Mouse (Mus musculus) liver, postnatal 0 days (tissue): Measurements from ENCODE around the gene Phyh. TPM values are rescaled to one million over a fixed set of nuclear protein-coding genes. Genes with fewer than 3 reads are reported as not detected.

Experiments used
- ATAC-seq: fragments of 200-750 bp; cut with Nextera tagmentation; 2 replicates; pipeline ENCODE4 v1.8.0; 2017; ENCODE audit warnings: mild to moderate bottlenecking, moderate library complexity
- DNase-seq: peaks from one replicate; pipeline ENCODE4 v3.0.0-alpha.2; 2016
- H3K27ac ChIP-seq: fragments of 300-500 bp; sonication (generic); 2 replicates; pipeline ENCODE4 v1.5.1; 2014; ENCODE audit warnings: antibody characterized with exemption, moderate library complexity, mild to moderate bottlenecking, low read depth
- H3K27me3 ChIP-seq: fragments of 300-500 bp; sonication (generic); 2 replicates; pipeline ENCODE4 v1.6.1; 2014; ENCODE audit warnings: low read length, control low read depth, mixed read lengths; ENCODE audit not compliant: insufficient read depth
- H3K36me3 ChIP-seq: fragments of 300-500 bp; sonication (generic); replicated peaks from 2 replicates; pipeline ENCODE4 v1.6.1; 2014; ENCODE audit warnings: mild to moderate bottlenecking, control low read depth, low read length, moderate library complexity, mixed read lengths; ENCODE audit not compliant: insufficient read depth
- H3K4me1 ChIP-seq: fragments of 300-500 bp; sonication (generic); 2 replicates; pipeline ENCODE4 v1.6.1; 2014; ENCODE audit warnings: antibody characterized with exemption, mild to moderate bottlenecking, control low read depth; ENCODE audit not compliant: insufficient read depth
- H3K4me2 ChIP-seq: fragments of 300-500 bp; sonication (generic); 2 replicates; pipeline ENCODE4 v1.6.1; 2014; ENCODE audit warnings: low read depth, mild to moderate bottlenecking, low read length, moderate library complexity, mixed read lengths
- H3K4me3 ChIP-seq: fragments of 300-500 bp; sonication (generic); 2 replicates; pipeline ENCODE4 v1.5.1; 2014; ENCODE audit warnings: low read depth, low read length
- H3K9ac ChIP-seq: fragments of 300-500 bp; sonication (generic); replicated peaks from 2 replicates; pipeline ENCODE4 v1.6.1; 2014; ENCODE audit warnings: mild to moderate bottlenecking, moderate library complexity
- H3K9me3 ChIP-seq: fragments of 300-500 bp; sonication (generic); 2 replicates; pipeline ENCODE4 v1.6.1; 2016; ENCODE audit warnings: mild to moderate bottlenecking, control low read depth, low read length, mixed read lengths
- CTCF ChIP-seq: sonication (generic); IDR thresholded peaks from 2 replicates; pipeline ENCODE4 v1.5.1; 2016; ENCODE audit warnings: antibody characterized with exemption, low read depth
- EP300 ChIP-seq: IDR thresholded peaks from 2 replicates; pipeline ENCODE4 v1.6.1; 2016; ENCODE audit warnings: antibody characterized with exemption, low read depth, mild to moderate bottlenecking
- WGBS: fragments of 180-500 bp; shearing (Covaris S2); extraction: QIAGEN DNeasy Blood & Tissue Kit; methylation state at CpG from one replicate; pipeline ENCODE4 v1.1.7; 2014; ENCODE audit not compliant: insufficient replicate concordance; 5-methylcytosine and 5-hydroxymethylcytosine counted together
- polyA plus RNA-seq: library from polyadenylated mRNA; unstranded; fragments of >200 nt; fragmentation: Nextera tagmentation; extraction: Ambion mirVana; gene quantifications from 2 replicates; pipeline ENCODE4 v1.2.1, GENCODE M21; 2015

Phyh gene
- polyA plus RNA-seq, 1 experiment from 2014 or later: 608 TPM

DNA sequence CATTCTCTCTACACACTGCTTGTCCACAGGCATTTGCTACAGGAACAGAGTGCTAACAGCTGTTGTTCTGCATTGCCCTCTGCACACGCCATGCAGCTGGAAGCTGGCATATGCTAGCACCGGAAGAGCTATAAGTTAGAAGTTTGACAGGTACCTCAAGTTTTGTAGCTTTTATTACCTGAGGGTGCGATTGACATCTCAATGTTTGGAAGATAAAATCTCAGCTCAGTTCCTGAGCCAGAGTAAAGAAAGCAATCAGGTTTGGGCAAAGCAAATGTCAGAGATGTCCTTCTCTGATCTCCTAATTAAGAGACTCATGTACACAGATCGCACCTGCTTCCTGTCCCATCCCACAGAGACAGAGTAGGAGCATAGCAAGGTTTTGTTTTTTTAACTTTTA lies 68.0 kb downstream of the Phyh start:
- WGBS: 89% methylated on average over 4 of the region's 4 CpGs
- peaks cover 17% of the 10 kb centered on the region for H3K36me3 ChIP-seq
- DNase-seq: no peak
- no peak for TF ChIP-seq EP300
- no peak overlapping the region for H3K9ac ChIP-seq
- H3K27ac ChIP-seq: no peak overlapping the region
- no peak overlapping the region for H3K4me2 ChIP-seq
- H3K4me3 ChIP-seq: no peak overlapping the region
- no peak for ATAC-seq
- H3K9me3 ChIP-seq: no peaks in the 10 kb centered on the region
- H3K4me1 ChIP-seq: 0 out of 2 replicates have a peak, but pooled peaks cover 3% of the 10 kb centered on the region
- H3K27me3 ChIP-seq: no peaks in the 10 kb centered on the region

GRCm38 (mm10) chr2:4987388-4988180 lies 68.8 kb downstream of the Phyh start:
- no peak overlapping the region for H3K4me3 ChIP-seq
- 75% methylated on average over 8 of the region's 8 CpGs for WGBS
- no peaks in the 10 kb centered on the region for H3K27me3 ChIP-seq
- H3K4me1 ChIP-seq: 0 out of 2 replicates have a peak, but pooled peaks cover 3% of the 10 kb centered on the region
- DNase-seq (no peak), ATAC-seq (no peak)
- no peaks in the 10 kb centered on the region for H3K9me3 ChIP-seq
- no peak for TF ChIP-seq EP300
- no peak for TF ChIP-seq CTCF
- no peak overlapping the region for H3K27ac ChIP-seq
- peaks cover 22% of the 10 kb centered on the region for H3K36me3 ChIP-seq
- H3K9ac ChIP-seq: no peak overlapping the region
- H3K4me2 ChIP-seq: no peak overlapping the region

Other genes with a start within 250 kb of the Phyh start
- 2.6 and 3.5 TPM in 2 replicates for gene Bend7, start 201.2 kb upstream of the Phyh start, polyA plus RNA-seq
- gene Sephs1, start 37.5 kb upstream of the Phyh start, polyA plus RNA-seq: 22.2 and 23.8 TPM in 2 replicates
- gene Ucma, start 57.1 kb downstream of the Phyh start, polyA plus RNA-seq: not detected in 2 replicates
- gene Mcm10, start 93.8 kb downstream of the Phyh start, polyA plus RNA-seq: 10.5 and 12.2 TPM in 2 replicates
- 41.0 and 42.0 TPM in 2 replicates for gene Optn, start 145.0 kb downstream of the Phyh start, polyA plus RNA-seq
- gene Ccdc3, start 218.8 kb downstream of the Phyh start, polyA plus RNA-seq: 2.6 and 3.2 TPM in 2 replicates